Mouse (Mus musculus) cerebellum, adult 8-10 months (tissue): ENCODE measurements around the gene Hcrtr2.
A peak's percentile ranks its signal among the peaks of the same experiment; 100 is the strongest.

ENCODE experiments used
- DNase-seq: peaks from one replicate; pipeline ENCODE4 v3.0.0; 2022

Gene Hcrtr2

GRCm38 (mm10) chr9:76323756-76324155 lies at the start of gene Hcrtr2:
Hcrtr2 (minus strand) TSS chr9:76323856.
- no peak for DNase-seq

GRCm38 (mm10) chr9:76364874-76365273 lies 41.2 kb upstream of the Hcrtr2 start:
- no peak for DNase-seq

- DNase-seq: no peak
Measured at GRCm38 (mm10) chr9:76360374-76360773, 36.7 kb upstream of the Hcrtr2 start.

- DNase-seq: no peak
Measured at GRCm38 (mm10) chr9:76352346-76352745, 28.7 kb upstream of the Hcrtr2 start.

- no peak for DNase-seq
Measured at GRCm38 (mm10) chr9:76347298-76347697, 23.6 kb upstream of the Hcrtr2 start.

- no peak for DNase-seq
Measured at GRCm38 (mm10) chr9:76331081-76331480, 7.4 kb upstream of the Hcrtr2 start.

- no peak for DNase-seq
Measured at GRCm38 (mm10) chr9:76323186-76323701, 412 bp downstream of the Hcrtr2 start.

- no peak for DNase-seq
Measured at GRCm38 (mm10) chr9:76322122-76323052, 1.3 kb downstream of the Hcrtr2 start.

GRCm38 (mm10) chr9:76321589-76321988 lies 2.1 kb downstream of the Hcrtr2 start:
- no peak for DNase-seq

- DNase-seq: no peak
Measured at GRCm38 (mm10) chr9:76320755-76321154, 2.9 kb downstream of the Hcrtr2 start.

GRCm38 (mm10) chr9:76318302-76318701 lies 5.4 kb downstream of the Hcrtr2 start:
- DNase-seq: no peak

- DNase-seq: no peak
Measured at GRCm38 (mm10) chr9:76315096-76315495, 8.6 kb downstream of the Hcrtr2 start.

- no peak for DNase-seq
Measured at GRCm38 (mm10) chr9:76313921-76314320, 9.7 kb downstream of the Hcrtr2 start.

GRCm38 (mm10) chr9:76312221-76312620 lies 11.4 kb downstream of the Hcrtr2 start:
- DNase-seq: no peak

GRCm38 (mm10) chr9:76291384-76291783 lies 32.3 kb downstream of the Hcrtr2 start:
- DNase-seq: no peak

- no peak for DNase-seq
Measured at GRCm38 (mm10) chr9:76270886-76271285, 52.8 kb downstream of the Hcrtr2 start.

- no peak for DNase-seq
Measured at GRCm38 (mm10) chr9:76257731-76258130, 65.9 kb downstream of the Hcrtr2 start.

GRCm38 (mm10) chr9:76252544-76252943 lies 71.1 kb downstream of the Hcrtr2 start:
- no peak for DNase-seq

GRCm38 (mm10) chr9:76252109-76252508 lies 71.5 kb downstream of the Hcrtr2 start:
- no peak for DNase-seq

GRCm38 (mm10) chr9:76242322-76242721 lies 81.3 kb downstream of the Hcrtr2 start:
- no peak for DNase-seq

GRCm38 (mm10) chr9:76237946-76238345 lies 85.7 kb downstream of the Hcrtr2 start:
- DNase-seq: no peak

GRCm38 (mm10) chr9:76237243-76237642 lies 86.4 kb downstream of the Hcrtr2 start:
- DNase-seq: no peak

GRCm38 (mm10) chr9:76236626-76237025 lies 87.0 kb downstream of the Hcrtr2 start:
- DNase-seq: peak; percentile 44

GRCm38 (mm10) chr9:76235945-76236503 lies 87.6 kb downstream of the Hcrtr2 start:
- no peak for DNase-seq
